Comparison of ENCODE assay signal across 24 mouse cellular contexts in the genomic region with DNA sequence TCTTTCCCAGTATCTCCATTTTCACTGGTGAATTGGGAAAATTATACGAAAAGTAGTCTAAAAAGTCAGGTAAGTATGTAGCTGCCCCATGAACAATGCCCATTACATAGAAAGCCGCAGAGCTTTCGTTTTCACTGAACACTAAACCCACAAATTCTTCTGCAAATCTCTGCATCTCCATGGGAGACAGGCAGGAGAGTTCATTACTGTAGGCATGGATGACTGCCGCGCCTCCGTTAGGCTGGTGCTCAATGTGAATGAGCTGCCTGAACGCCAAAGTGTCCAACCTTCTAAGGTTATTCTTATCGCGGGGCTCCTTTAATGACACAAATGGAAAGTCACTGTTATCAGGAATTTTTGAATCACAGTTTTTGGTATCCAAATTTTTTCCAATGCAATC. TPM values are rescaled to one million over a fixed set of nuclear protein-coding genes. Genes with fewer than 3 reads are reported as not detected.
DNase-seq lines count a peak whose midpoint lies in the region; ATAC-seq lines count a peak whose summit lies in the region.
"Had no signal": no experiment of that assay in that cellular context is flagged by ENCODE, and none has a peak within 500 bp of the region (broad histone marks: within the 10 kb centered on the region; RNA-seq: fewer than 3 reads in every experiment).

No protein-coding gene starts in this region.

- 62% methylated on average over 9 of the region's 9 CpGs for WGBS in forebrain, embryonic 13.5 days
- whole genome bisulfite sequencing in forebrain, embryonic 12.5 days = 76% methylated on average over 9 of the region's 9 CpGs
- 59% methylated on average over 9 of the region's 9 CpGs for WGBS in hindbrain, embryonic 14.5 days
- WGBS in hindbrain, embryonic 11.5 days = 84% methylated on average over 9 of the region's 9 CpGs
- 67% methylated on average over 9 of the region's 9 CpGs for WGBS in neural tube, embryonic 12.5 days
- 51% methylated on average over 9 of the region's 9 CpGs for WGBS in neural tube, embryonic 15.5 days

- H3K4me3 ChIP-seq in forebrain, embryonic 13.5 days = no peak overlapping the region
- H3K4me3 ChIP-seq in forebrain, embryonic 12.5 days (replicated peaks) = no peak overlapping the region
- no peak overlapping the region for H3K4me3 ChIP-seq in hindbrain, embryonic 14.5 days (replicated peaks; ENCODE audit: low read length)
- no peak overlapping the region for H3K4me3 ChIP-seq in hindbrain, embryonic 11.5 days (ENCODE audit: low read depth, low read length)
- no peak overlapping the region for H3K4me3 ChIP-seq in neural tube, embryonic 12.5 days
- H3K4me3 ChIP-seq in neural tube, embryonic 15.5 days (replicated peaks) = no peak overlapping the region
- H3K4me3 ChIP-seq: embryonic facial prominence, embryonic 12.5 days; hindbrain, embryonic 15.5 days; kidney, embryonic 15.5 days; stomach, embryonic 15.5 days had no signal

- no peaks in the 10 kb centered on the region for H3K9me3 ChIP-seq in forebrain, embryonic 13.5 days (replicated peaks)
- H3K9me3 ChIP-seq in forebrain, embryonic 12.5 days = no peaks in the 10 kb centered on the region
- H3K9me3 ChIP-seq in hindbrain, embryonic 14.5 days (ENCODE audit: control insufficient read depth, low read length) = no peaks in the 10 kb centered on the region
- no peaks in the 10 kb centered on the region for H3K9me3 ChIP-seq in hindbrain, embryonic 11.5 days (ENCODE audit: control insufficient read depth, low read length)
- no peaks in the 10 kb centered on the region for H3K9me3 ChIP-seq in neural tube, embryonic 12.5 days
- H3K9me3 ChIP-seq in neural tube, embryonic 15.5 days (replicated peaks) = no peaks in the 10 kb centered on the region
- H3K9me3 ChIP-seq: embryonic facial prominence, embryonic 12.5 days; hindbrain, embryonic 15.5 days; kidney, embryonic 15.5 days; stomach, embryonic 15.5 days had no signal

- no peaks in the 10 kb centered on the region for H3K36me3 ChIP-seq in forebrain, embryonic 13.5 days (ENCODE audit: poor library complexity, severe bottlenecking)
- H3K36me3 ChIP-seq in forebrain, embryonic 12.5 days (replicated peaks) = no peaks in the 10 kb centered on the region
- H3K36me3 ChIP-seq in hindbrain, embryonic 14.5 days (replicated peaks; ENCODE audit: control insufficient read depth, insufficient read depth) = no peaks in the 10 kb centered on the region
- no peaks in the 10 kb centered on the region for H3K36me3 ChIP-seq in hindbrain, embryonic 11.5 days (ENCODE audit: control insufficient read depth, insufficient read depth, low read length)
- H3K36me3 ChIP-seq in neural tube, embryonic 12.5 days = no peaks in the 10 kb centered on the region
- no peaks in the 10 kb centered on the region for H3K36me3 ChIP-seq in neural tube, embryonic 15.5 days
- H3K36me3 ChIP-seq: embryonic facial prominence, embryonic 12.5 days; hindbrain, embryonic 15.5 days; stomach, embryonic 15.5 days had no signal

- H3K9ac ChIP-seq in forebrain, embryonic 13.5 days = no peak overlapping the region
- no peak overlapping the region for H3K9ac ChIP-seq in forebrain, embryonic 12.5 days
- H3K9ac ChIP-seq in hindbrain, embryonic 14.5 days = no peak overlapping the region
- H3K9ac ChIP-seq in hindbrain, embryonic 11.5 days (ENCODE audit: low read depth, low read length) = no peak overlapping the region
- no peak overlapping the region for H3K9ac ChIP-seq in neural tube, embryonic 12.5 days
- no peak overlapping the region for H3K9ac ChIP-seq in neural tube, embryonic 15.5 days (replicated peaks)
- H3K9ac ChIP-seq: embryonic facial prominence, embryonic 12.5 days; hindbrain, embryonic 15.5 days; kidney, embryonic 15.5 days; liver, embryonic 14.5 days; stomach, embryonic 15.5 days had no signal

- 0 out of 2 replicates have a peak, but pooled peaks have one; percentile 48 for ATAC-seq in forebrain, embryonic 13.5 days
- no peak for ATAC-seq in forebrain, embryonic 12.5 days (ENCODE audit: low FRiP score)
- no peak; the same call in 1 of the 2 replicates for ATAC-seq in hindbrain, embryonic 14.5 days (ENCODE audit: low FRiP score)
- no peak for ATAC-seq in hindbrain, embryonic 11.5 days (ENCODE audit: low FRiP score)
- peak; percentile 66 for ATAC-seq in neural tube, embryonic 12.5 days (ENCODE audit: low FRiP score, low read depth)
- no peak for ATAC-seq in neural tube, embryonic 15.5 days (ENCODE audit: low FRiP score)
- ATAC-seq: Patski had no signal

- H3K27ac ChIP-seq in forebrain, embryonic 13.5 days = peak overlapping the region; percentile 31; the same call in 1 of the 2 replicates
- no peak overlapping the region for H3K27ac ChIP-seq in forebrain, embryonic 12.5 days
- no peak overlapping the region for H3K27ac ChIP-seq in hindbrain, embryonic 14.5 days
- H3K27ac ChIP-seq in hindbrain, embryonic 11.5 days (ENCODE audit: low read depth, low read length) = no peak overlapping the region
- H3K27ac ChIP-seq in neural tube, embryonic 12.5 days = no peak overlapping the region
- H3K27ac ChIP-seq in neural tube, embryonic 15.5 days (replicated peaks) = no peak overlapping the region
- H3K27ac ChIP-seq: embryonic facial prominence, embryonic 12.5 days; hindbrain, embryonic 15.5 days; kidney, embryonic 15.5 days; liver, embryonic 14.5 days; stomach, embryonic 15.5 days had no signal

- peaks cover 4% of the 10 kb centered on the region; the same call in 1 of the 2 replicates for H3K4me1 ChIP-seq in forebrain, embryonic 13.5 days
- H3K4me1 ChIP-seq in forebrain, embryonic 12.5 days = no peaks in the 10 kb centered on the region
- H3K4me1 ChIP-seq in hindbrain, embryonic 14.5 days (replicated peaks; ENCODE audit: control insufficient read depth, insufficient read depth, low read length) = 0 out of 2 replicates have a peak, but pooled peaks cover 3% of the 10 kb centered on the region
- H3K4me1 ChIP-seq in hindbrain, embryonic 11.5 days (replicated peaks; ENCODE audit: control insufficient read depth, insufficient read depth, low read length) = no peaks in the 10 kb centered on the region
- H3K4me1 ChIP-seq in neural tube, embryonic 12.5 days = no peaks in the 10 kb centered on the region
- no peaks in the 10 kb centered on the region for H3K4me1 ChIP-seq in neural tube, embryonic 15.5 days
- H3K4me1 ChIP-seq: embryonic facial prominence, embryonic 12.5 days; hindbrain, embryonic 15.5 days; kidney, embryonic 15.5 days; stomach, embryonic 15.5 days had no signal

- peak; percentile 38 for DNase-seq in hindbrain, embryonic 14.5 days (ENCODE audit: low spot score)
- DNase-seq in hindbrain, embryonic 11.5 days (ENCODE audit: low spot score) = no peak
- DNase-seq in right cerebral cortex, adult 2 months (ENCODE audit: low spot score in 2 of 2) = no peak
- DNase-seq: adrenal gland, postnatal 10 days; embryo, embryonic 11 days; gastrocnemius, postnatal 14 days; heart, postnatal 36 days; kidney, adult 18-20 months; kidney, postnatal 25 days; liver; lung, adult 2 months; lung, postnatal 14 days; right cerebral cortex, postnatal 14 days had no signal

- no peaks in the 10 kb centered on the region for H3K27me3 ChIP-seq in forebrain, embryonic 13.5 days
- H3K27me3 ChIP-seq in forebrain, embryonic 12.5 days = no peaks in the 10 kb centered on the region
- H3K27me3 ChIP-seq in hindbrain, embryonic 14.5 days (ENCODE audit: control insufficient read depth, insufficient read depth, low read length) = no peaks in the 10 kb centered on the region
- no peaks in the 10 kb centered on the region for H3K27me3 ChIP-seq in hindbrain, embryonic 11.5 days (ENCODE audit: control insufficient read depth, insufficient read depth, low read length)
- H3K27me3 ChIP-seq in neural tube, embryonic 12.5 days (replicated peaks) = no peaks in the 10 kb centered on the region
- H3K27me3 ChIP-seq in neural tube, embryonic 15.5 days (replicated peaks) = no peaks in the 10 kb centered on the region
- H3K27me3 ChIP-seq: embryonic facial prominence, embryonic 12.5 days; hindbrain, embryonic 15.5 days; kidney, embryonic 15.5 days; Patski; stomach, embryonic 15.5 days had no signal

- H3K4me2 ChIP-seq in forebrain, embryonic 13.5 days = no peak overlapping the region
- H3K4me2 ChIP-seq in forebrain, embryonic 12.5 days = no peak overlapping the region
- H3K4me2 ChIP-seq in hindbrain, embryonic 14.5 days (replicated peaks) = no peak overlapping the region
- no peak overlapping the region for H3K4me2 ChIP-seq in hindbrain, embryonic 11.5 days (replicated peaks; ENCODE audit: low read depth, low read length)
- H3K4me2 ChIP-seq in neural tube, embryonic 12.5 days (replicated peaks) = no peak overlapping the region
- no peak overlapping the region for H3K4me2 ChIP-seq in neural tube, embryonic 15.5 days
- H3K4me2 ChIP-seq: embryonic facial prominence, embryonic 12.5 days; heart, embryonic 11.5 days; hindbrain, embryonic 15.5 days; kidney, embryonic 15.5 days; stomach, embryonic 15.5 days had no signal

RNA-seq across cellular contexts. Expression of gene Rsbn1l, which starts 36.6 kb away (rescaled TPM):
- 5.8 and 6.3 TPM in 2 replicates for polyA plus RNA-seq in forebrain, embryonic 13.5 days (2015; fragmentation: Nextera tagmentation; extraction: Ambion mirVana)
- 6.5 and 7.3 TPM in 2 replicates for polyA plus RNA-seq in forebrain, embryonic 12.5 days (2016; fragmentation: Nextera tagmentation; extraction: Ambion mirVana)
- 4.3 and 5.6 TPM in 2 replicates for polyA plus RNA-seq in hindbrain, embryonic 14.5 days (2014; fragmentation: Nextera tagmentation; extraction: Ambion mirVana)
- polyA plus RNA-seq in hindbrain, embryonic 11.5 days (2014; fragmentation: Nextera tagmentation; extraction: Ambion mirVana) = 5.8 and 7.3 TPM in 2 replicates
- 5.5 and 7.8 TPM in 2 replicates for polyA plus RNA-seq in neural tube, embryonic 12.5 days (2016; fragmentation: Nextera tagmentation; extraction: Ambion mirVana)
- polyA plus RNA-seq in neural tube, embryonic 15.5 days (2015; fragmentation: Nextera tagmentation; extraction: Ambion mirVana) = 4.4 and 4.9 TPM in 2 replicates

RNA-seq across cellular contexts. Expression of gene Tmem60, which starts 37.6 kb away (rescaled TPM):
- polyA plus RNA-seq in forebrain, embryonic 13.5 days (2015; fragmentation: Nextera tagmentation; extraction: Ambion mirVana) = 66.8 and 69.4 TPM in 2 replicates
- polyA plus RNA-seq in forebrain, embryonic 12.5 days (2016; fragmentation: Nextera tagmentation; extraction: Ambion mirVana) = 56.9 and 57.7 TPM in 2 replicates
- 65.4 and 73.6 TPM in 2 replicates for polyA plus RNA-seq in hindbrain, embryonic 14.5 days (2014; fragmentation: Nextera tagmentation; extraction: Ambion mirVana)
- 58.5 and 59.0 TPM in 2 replicates for polyA plus RNA-seq in hindbrain, embryonic 11.5 days (2014; fragmentation: Nextera tagmentation; extraction: Ambion mirVana)
- polyA plus RNA-seq in neural tube, embryonic 12.5 days (2016; fragmentation: Nextera tagmentation; extraction: Ambion mirVana) = 56.6 and 57.7 TPM in 2 replicates
- 67.5 and 71.1 TPM in 2 replicates for polyA plus RNA-seq in neural tube, embryonic 15.5 days (2015; fragmentation: Nextera tagmentation; extraction: Ambion mirVana)

RNA-seq across cellular contexts. Expression of gene Phtf2, which starts 37.6 kb away (rescaled TPM):
- 20.7 and 22.5 TPM in 2 replicates for polyA plus RNA-seq in forebrain, embryonic 13.5 days (2015; fragmentation: Nextera tagmentation; extraction: Ambion mirVana)
- 23.8 and 24.8 TPM in 2 replicates for polyA plus RNA-seq in forebrain, embryonic 12.5 days (2016; fragmentation: Nextera tagmentation; extraction: Ambion mirVana)
- polyA plus RNA-seq in hindbrain, embryonic 14.5 days (2014; fragmentation: Nextera tagmentation; extraction: Ambion mirVana) = 29.6 and 32.6 TPM in 2 replicates
- 21.2 and 21.4 TPM in 2 replicates for polyA plus RNA-seq in hindbrain, embryonic 11.5 days (2014; fragmentation: Nextera tagmentation; extraction: Ambion mirVana)
- 21.1 and 23.4 TPM in 2 replicates for polyA plus RNA-seq in neural tube, embryonic 12.5 days (2016; fragmentation: Nextera tagmentation; extraction: Ambion mirVana)
- polyA plus RNA-seq in neural tube, embryonic 15.5 days (2015; fragmentation: Nextera tagmentation; extraction: Ambion mirVana) = 23.8 and 25.5 TPM in 2 replicates

Comparison
In these comparisons a context has a peak if more than half of its experiments do, and no peak if none do; other contexts are left out.
1. ATAC-seq: peak in forebrain, embryonic 13.5 days (single experiment) and neural tube, embryonic 12.5 days (single experiment); none in forebrain, embryonic 12.5 days (single experiment), hindbrain, embryonic 14.5 days (single experiment), hindbrain, embryonic 11.5 days (single experiment) and neural tube, embryonic 15.5 days (single experiment).